Mouse (Mus musculus): Measurements from ENCODE around the gene Ufsp2. TPM values are rescaled to one million over a fixed set of nuclear protein-coding genes. Genes with fewer than 3 reads are reported as not detected.

The Ufsp2 gene
- polyA plus RNA-seq, 1 experiment from 2014 or later, result 59.6 TPM

DNA sequence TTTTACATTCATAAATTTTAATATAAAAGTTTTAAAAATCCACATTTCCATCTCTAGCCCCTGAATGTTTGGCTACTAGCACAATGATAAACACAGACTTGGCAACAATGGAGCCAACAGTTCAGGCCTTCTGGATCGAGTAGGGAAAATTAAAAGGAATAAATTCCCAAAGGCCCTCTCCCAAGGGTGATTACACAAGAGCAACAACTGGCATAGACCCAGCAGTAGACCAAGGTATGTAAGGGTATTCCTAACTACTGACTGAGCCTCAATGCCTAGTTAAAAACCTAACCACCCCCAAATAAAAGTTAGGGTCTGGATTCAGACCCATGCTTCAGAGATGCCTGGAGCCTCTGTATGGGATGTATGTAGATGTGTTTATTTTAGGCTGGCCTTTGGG is 64.3 kb downstream of the Ufsp2 start:
- Histone ChIP-seq H3K4me2 (ENCODE audit: low read depth, severe bottlenecking) (no peak overlapping the region), H3K4me1 (ENCODE audit: control insufficient read depth, insufficient read depth, low read length) (no peaks in the 10 kb centered on the region), H3K27me3 (ENCODE audit: control insufficient read depth, insufficient read depth, low read length) (no peaks in the 10 kb centered on the region), H3K36me3 (ENCODE audit: control insufficient read depth, insufficient read depth, low read length) (no peaks in the 10 kb centered on the region), H3K9ac (ENCODE audit: low read length) (no peak overlapping the region), H3K9me3 (ENCODE audit: control insufficient read depth, low read length) (no peaks in the 10 kb centered on the region), H3K4me3 (ENCODE audit: low read depth, low read length) (no peak overlapping the region), H3K27ac (replicated peaks; ENCODE audit: low read depth, low read length) (no peak overlapping the region)
- ATAC-seq (ENCODE audit: insufficient number of reproducible peaks, low FRiP score, low TSS enrichment, low read depth) (no peak), DNase-seq (ENCODE audit: low spot score) (no peak)
- WGBS, result 83% methylated on average over 1 of the region's 1 CpGs

DNA sequence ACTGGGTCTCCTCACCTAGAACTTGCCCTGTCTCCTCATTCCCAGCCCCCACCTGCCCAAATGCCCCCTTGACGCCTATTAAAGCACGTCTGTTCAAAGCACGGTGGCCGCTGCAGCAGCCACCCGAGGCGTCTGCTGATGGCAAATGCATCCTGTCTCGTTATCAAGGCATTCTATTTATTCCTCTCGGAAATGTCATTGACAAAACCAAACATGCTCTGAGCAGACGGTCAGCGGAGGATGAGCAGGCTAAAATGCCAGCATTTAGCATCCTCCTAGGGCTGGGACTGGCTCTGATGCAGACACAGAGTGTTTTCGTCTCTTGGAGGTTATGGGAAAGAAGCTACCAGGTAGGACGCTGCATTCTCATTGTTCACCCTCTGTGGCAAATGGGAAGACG is 64.9 kb downstream of the Ufsp2 start:
- Histone ChIP-seq H3K36me3 (ENCODE audit: control insufficient read depth, insufficient read depth, low read length) (no peaks in the 10 kb centered on the region), H3K4me2 (ENCODE audit: low read depth, severe bottlenecking) (no peak overlapping the region), H3K9me3 (ENCODE audit: control insufficient read depth, low read length) (no peaks in the 10 kb centered on the region), H3K27me3 (ENCODE audit: control insufficient read depth, insufficient read depth, low read length) (no peaks in the 10 kb centered on the region), H3K4me3 (ENCODE audit: low read depth, low read length) (no peak overlapping the region), H3K4me1 (ENCODE audit: control insufficient read depth, insufficient read depth, low read length) (no peaks in the 10 kb centered on the region), H3K27ac (replicated peaks; ENCODE audit: low read depth, low read length) (no peak overlapping the region), H3K9ac (ENCODE audit: low read length) (no peak overlapping the region)
- ATAC-seq (ENCODE audit: insufficient number of reproducible peaks, low FRiP score, low TSS enrichment, low read depth), result no peak
- no peak for DNase-seq (ENCODE audit: low spot score)
- 63% methylated on average over 13 of the region's 13 CpGs for WGBS

Other genes with a start within 250 kb of the Ufsp2 start
- 9.9 and 10.3 TPM in 2 replicates for gene Pdlim3, start 90.1 kb upstream of the Ufsp2 start, polyA plus RNA-seq (2014; fragmentation: Nextera tagmentation; extraction: Ambion mirVana)
- 0.11 TPM in 1 of 2 replicates, not detected in the other for gene Ccdc110, start 40.9 kb upstream of the Ufsp2 start, polyA plus RNA-seq (2014; fragmentation: Nextera tagmentation; extraction: Ambion mirVana)
- 2.4 and 3.1 TPM in 2 replicates for gene 1700029J07Rik, start 276 bp upstream of the Ufsp2 start, polyA plus RNA-seq (2014; fragmentation: Nextera tagmentation; extraction: Ambion mirVana)
- gene Lrp2bp, start 23.8 kb downstream of the Ufsp2 start, polyA plus RNA-seq (2014; fragmentation: Nextera tagmentation; extraction: Ambion mirVana), result 0.36 and 0.45 TPM in 2 replicates
- 14.3 and 15.0 TPM in 2 replicates for gene Ankrd37, start 30.2 kb downstream of the Ufsp2 start, polyA plus RNA-seq (2014; fragmentation: Nextera tagmentation; extraction: Ambion mirVana)
- gene Cfap97, start 176.2 kb downstream of the Ufsp2 start, polyA plus RNA-seq (2014; fragmentation: Nextera tagmentation; extraction: Ambion mirVana), result 24.5 and 25.8 TPM in 2 replicates
- gene Snx25, start 176.6 kb downstream of the Ufsp2 start, polyA plus RNA-seq (2014; fragmentation: Nextera tagmentation; extraction: Ambion mirVana), result 5.4 and 6.5 TPM in 2 replicates
- 461 and 472 TPM in 2 replicates for gene Slc25a4, start 235.8 kb downstream of the Ufsp2 start, polyA plus RNA-seq (2014; fragmentation: Nextera tagmentation; extraction: Ambion mirVana)